Mouse (Mus musculus): ENCODE data around the gene Cks1brt. TPM values are rescaled to one million over a fixed set of nuclear protein-coding genes. Genes with fewer than 3 reads are reported as not detected.
A peak's percentile ranks its signal among the peaks of the same experiment; 100 is the strongest.
"Not testable (repeated sequence)": the region's sequence is repeated elsewhere in the genome, so short reads cannot be mapped to it uniquely, and the experiment has no call there.

Cks1brt gene
- polyA plus RNA-seq, 1 experiment from 2014 or later, result not detected

DNA sequence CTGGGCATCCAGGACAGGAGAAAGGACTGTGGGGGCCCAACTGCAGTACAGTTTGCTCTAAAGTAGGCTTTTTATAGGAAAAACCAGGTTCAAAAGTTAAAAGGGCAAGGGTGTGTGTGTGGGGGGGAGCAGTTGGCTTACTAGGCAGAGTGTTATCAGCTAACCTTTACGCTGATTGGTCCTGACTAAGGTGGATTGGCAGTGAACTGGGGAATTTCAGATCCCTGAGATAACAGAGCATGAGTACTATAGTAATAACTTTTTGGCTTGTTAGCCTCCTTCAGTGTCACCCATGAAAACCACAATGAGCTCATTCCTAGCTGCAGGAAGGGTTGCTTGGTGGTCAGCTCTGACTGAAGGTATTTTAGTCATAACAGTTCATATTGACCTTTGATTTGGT, 19.4 kb upstream of the Cks1brt start:
- no peak overlapping the region for H3K27ac ChIP-seq (ENCODE audit: low read depth)
- no peak for ATAC-seq (replicated peaks; ENCODE audit: low FRiP score, low TSS enrichment, low read depth)
- H3K36me3 ChIP-seq (ENCODE audit: control insufficient read depth, insufficient read depth, low read length), result no peaks in the 10 kb centered on the region

GRCm38 (mm10) chr8:85135690-85136089, 16.0 kb upstream of the Cks1brt start:
- ATAC-seq (replicated peaks; ENCODE audit: low FRiP score, low TSS enrichment, low read depth); H3K27me3 ChIP-seq (replicated peaks; ENCODE audit: control insufficient read depth, insufficient read depth, low read length); H3K36me3 ChIP-seq (ENCODE audit: control insufficient read depth, insufficient read depth, low read length); H3K4me3 ChIP-seq (ENCODE audit: low read depth, low read length); H3K9me3 ChIP-seq (ENCODE audit: control insufficient read depth, low read length); H3K27ac ChIP-seq (ENCODE audit: low read depth); H3K4me1 ChIP-seq (replicated peaks; ENCODE audit: control insufficient read depth, insufficient read depth, low read length); H3K4me2 ChIP-seq (ENCODE audit: low read length); DNase-seq (ENCODE audit: low spot score); H3K9ac ChIP-seq (ENCODE audit: low read length): not testable (repeated sequence)
- WGBS, result 94% methylated on average over 2 of the region's 2 CpGs

More for the DNA sequence above, 19.4 kb upstream of the Cks1brt start:
- Histone ChIP-seq H3K27me3 (replicated peaks; ENCODE audit: control insufficient read depth, insufficient read depth, low read length) (0 out of 2 replicates have a peak, but pooled peaks cover 3% of the 10 kb centered on the region), H3K9ac (ENCODE audit: low read length) (no peak overlapping the region), H3K4me2 (ENCODE audit: low read length) (no peak overlapping the region), H3K4me3 (ENCODE audit: low read depth, low read length) (no peak overlapping the region), H3K4me1 (replicated peaks; ENCODE audit: control insufficient read depth, insufficient read depth, low read length) (no peaks in the 10 kb centered on the region), H3K9me3 (ENCODE audit: control insufficient read depth, low read length) (no peaks in the 10 kb centered on the region)
- whole genome bisulfite sequencing, result 89% methylated on average over 1 of the region's 1 CpGs
- DNase-seq (ENCODE audit: low spot score), result no peak

DNA sequence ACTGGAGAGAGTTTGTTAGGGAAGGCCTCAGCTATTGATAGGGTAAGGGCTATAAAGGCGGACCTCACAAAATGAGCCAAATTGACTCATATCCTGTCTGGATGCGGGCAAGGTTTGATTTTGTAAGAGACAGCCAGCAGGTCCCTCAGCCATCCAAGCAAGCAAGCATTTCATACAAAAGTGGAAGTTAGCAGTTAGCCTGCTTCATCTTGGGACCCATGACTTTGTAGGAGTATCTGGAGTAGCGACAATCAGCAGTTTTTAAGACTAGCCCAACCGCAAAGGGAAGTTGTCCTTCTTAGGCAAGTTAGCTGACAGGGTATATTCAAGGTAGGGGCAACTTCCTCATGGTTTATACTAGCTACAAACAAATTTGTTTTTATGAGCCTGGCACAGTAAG, 9.2 kb upstream of the Cks1brt start:
- 93% methylated on average over 4 of the region's 4 CpGs for WGBS
- Histone ChIP-seq H3K36me3 (ENCODE audit: control insufficient read depth, insufficient read depth, low read length) (no peaks in the 10 kb centered on the region), H3K4me2 (ENCODE audit: low read length) (no peak overlapping the region), H3K27ac (ENCODE audit: low read depth) (no peak overlapping the region), H3K9ac (ENCODE audit: low read length) (no peak overlapping the region), H3K9me3 (ENCODE audit: control insufficient read depth, low read length) (peaks cover 5% of the 10 kb centered on the region; the same call in 1 of the 2 replicates), H3K4me1 (replicated peaks; ENCODE audit: control insufficient read depth, insufficient read depth, low read length) (no peaks in the 10 kb centered on the region), H3K4me3 (ENCODE audit: low read depth, low read length) (no peak overlapping the region), H3K27me3 (replicated peaks; ENCODE audit: control insufficient read depth, insufficient read depth, low read length) (no peaks in the 10 kb centered on the region)
- DNase-seq (ENCODE audit: low spot score) (no peak), ATAC-seq (replicated peaks; ENCODE audit: low FRiP score, low TSS enrichment, low read depth) (no peak)

GRCm38 (mm10) chr8:85171291-85171690, 19.6 kb downstream of the Cks1brt start:
- ATAC-seq (replicated peaks; ENCODE audit: low FRiP score, low TSS enrichment, low read depth), result no peak
- Histone ChIP-seq H3K27ac (ENCODE audit: low read depth) (no peak overlapping the region), H3K9me3 (ENCODE audit: control insufficient read depth, low read length) (no peaks in the 10 kb centered on the region), H3K27me3 (replicated peaks; ENCODE audit: control insufficient read depth, insufficient read depth, low read length) (no peaks in the 10 kb centered on the region), H3K9ac (ENCODE audit: low read length) (no peak overlapping the region), H3K4me3 (ENCODE audit: low read depth, low read length) (no peak overlapping the region), H3K4me2 (ENCODE audit: low read length) (no peak overlapping the region), H3K4me1 (replicated peaks; ENCODE audit: control insufficient read depth, insufficient read depth, low read length) (no peaks in the 10 kb centered on the region), H3K36me3 (ENCODE audit: control insufficient read depth, insufficient read depth, low read length) (no peaks in the 10 kb centered on the region)
- WGBS, result 31% methylated on average over 14 of the region's 14 CpGs
- peak; percentile 71 for DNase-seq (ENCODE audit: low spot score)

DNA sequence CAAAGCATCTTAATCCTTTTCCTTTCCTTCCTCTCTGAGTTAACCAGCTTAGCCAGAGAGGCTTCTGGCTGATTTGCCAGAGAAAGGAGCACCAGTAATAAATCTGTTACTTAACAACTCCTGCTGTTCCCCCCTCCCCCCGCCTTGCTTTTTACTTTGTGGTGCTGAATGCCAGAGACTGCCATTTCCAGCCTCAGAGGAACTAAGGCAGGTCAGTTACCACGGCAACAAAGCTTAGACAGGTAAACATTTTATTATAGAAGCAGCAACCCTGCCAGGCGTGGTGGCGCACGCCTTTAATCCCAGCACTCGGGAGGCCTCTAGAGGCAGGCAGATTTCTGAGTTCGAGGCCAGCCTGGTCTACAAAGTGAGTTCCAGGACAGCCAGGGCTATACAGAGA, 24.2 kb downstream of the Cks1brt start:
- H3K36me3 ChIP-seq (ENCODE audit: control insufficient read depth, insufficient read depth, low read length), result no peaks in the 10 kb centered on the region
- DNase-seq (ENCODE audit: low spot score), result no peak
- H3K9ac ChIP-seq (ENCODE audit: low read length), result no peak overlapping the region
- H3K4me3 ChIP-seq (ENCODE audit: low read depth, low read length), result no peak overlapping the region
- H3K9me3 ChIP-seq (ENCODE audit: control insufficient read depth, low read length), result no peaks in the 10 kb centered on the region
- H3K4me2 ChIP-seq (ENCODE audit: low read length), result no peak overlapping the region
- H3K4me1 ChIP-seq (replicated peaks; ENCODE audit: control insufficient read depth, insufficient read depth, low read length), result no peaks in the 10 kb centered on the region
- WGBS, result 51% methylated on average over 7 of the region's 7 CpGs
- no peak overlapping the region for H3K27ac ChIP-seq (ENCODE audit: low read depth)
- no peaks in the 10 kb centered on the region for H3K27me3 ChIP-seq (replicated peaks; ENCODE audit: control insufficient read depth, insufficient read depth, low read length)
- no peak for ATAC-seq (replicated peaks; ENCODE audit: low FRiP score, low TSS enrichment, low read depth)

GRCm38 (mm10) chr8:85192346-85192745, 40.6 kb downstream of the Cks1brt start:
- no peak for ATAC-seq (replicated peaks; ENCODE audit: low FRiP score, low TSS enrichment, low read depth)
- H3K36me3 ChIP-seq (ENCODE audit: control insufficient read depth, insufficient read depth, low read length), result no peaks in the 10 kb centered on the region
- no peak for DNase-seq (ENCODE audit: low spot score)
- no peaks in the 10 kb centered on the region for H3K27me3 ChIP-seq (replicated peaks; ENCODE audit: control insufficient read depth, insufficient read depth, low read length)
- no peak overlapping the region for H3K4me3 ChIP-seq (ENCODE audit: low read depth, low read length)
- no peaks in the 10 kb centered on the region for H3K4me1 ChIP-seq (replicated peaks; ENCODE audit: control insufficient read depth, insufficient read depth, low read length)
- WGBS, result 81% methylated on average over 1 of the region's 1 CpGs
- H3K4me2 ChIP-seq (ENCODE audit: low read length), result no peak overlapping the region
- no peak overlapping the region for H3K27ac ChIP-seq (ENCODE audit: low read depth)
- no peaks in the 10 kb centered on the region for H3K9me3 ChIP-seq (ENCODE audit: control insufficient read depth, low read length)
- no peak overlapping the region for H3K9ac ChIP-seq (ENCODE audit: low read length)

DNA sequence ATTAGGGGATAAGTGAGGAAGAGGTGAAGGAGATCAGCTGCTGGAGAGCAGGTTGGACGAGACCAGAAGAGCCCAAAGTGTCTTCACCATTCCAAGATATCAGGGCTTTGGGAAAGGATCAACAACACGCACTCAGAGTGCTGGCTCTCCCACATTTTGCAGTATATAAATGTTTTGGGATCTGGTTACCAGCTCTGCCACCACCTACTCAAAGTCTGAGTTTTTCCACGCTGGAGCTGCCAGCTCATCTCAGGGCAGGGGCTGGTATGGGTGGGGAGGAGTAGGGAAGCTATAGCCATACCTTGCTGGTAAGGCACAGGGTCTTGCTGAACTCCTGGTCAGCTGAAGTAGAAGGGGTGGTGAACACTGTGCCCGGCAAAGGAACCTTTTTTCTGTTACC, 68.5 kb downstream of the Cks1brt start:
- H3K4me1 ChIP-seq (replicated peaks; ENCODE audit: control insufficient read depth, insufficient read depth, low read length), result no peaks in the 10 kb centered on the region
- no peak overlapping the region for H3K9ac ChIP-seq (ENCODE audit: low read length)
- H3K36me3 ChIP-seq (ENCODE audit: control insufficient read depth, insufficient read depth, low read length), result no peaks in the 10 kb centered on the region
- H3K4me2 ChIP-seq (ENCODE audit: low read length), result no peak overlapping the region
- ATAC-seq (replicated peaks; ENCODE audit: low FRiP score, low TSS enrichment, low read depth) (no peak), DNase-seq (ENCODE audit: low spot score) (no peak)
- 81% methylated on average over 4 of the region's 4 CpGs for WGBS
- H3K9me3 ChIP-seq (ENCODE audit: control insufficient read depth, low read length), result no peaks in the 10 kb centered on the region
- H3K27ac ChIP-seq (ENCODE audit: low read depth), result no peak overlapping the region
- H3K4me3 ChIP-seq (ENCODE audit: low read depth, low read length), result no peak overlapping the region
- H3K27me3 ChIP-seq (replicated peaks; ENCODE audit: control insufficient read depth, insufficient read depth, low read length), result no peaks in the 10 kb centered on the region

DNA sequence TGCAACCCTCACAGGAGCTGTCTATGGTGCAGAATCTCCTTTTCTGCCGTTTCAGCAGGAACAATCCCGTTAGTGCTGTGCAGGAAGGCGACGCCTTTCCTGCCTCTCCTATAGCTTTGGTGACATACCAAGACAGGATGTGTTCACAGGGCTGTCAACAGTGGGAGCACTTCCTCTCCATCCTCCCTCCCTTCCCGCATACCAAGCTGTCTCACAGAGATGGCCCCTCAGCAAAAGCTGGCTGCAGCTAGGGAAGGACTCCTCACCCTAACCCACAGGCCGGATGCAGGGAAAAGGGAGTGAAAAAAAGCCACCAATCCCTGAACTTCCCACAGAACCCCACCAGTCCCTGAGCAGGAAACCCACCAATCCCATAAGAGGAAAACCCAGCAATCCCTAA, 69.3 kb downstream of the Cks1brt start:
- Histone ChIP-seq H3K9me3 (ENCODE audit: control insufficient read depth, low read length) (no peaks in the 10 kb centered on the region), H3K4me1 (replicated peaks; ENCODE audit: control insufficient read depth, insufficient read depth, low read length) (no peaks in the 10 kb centered on the region), H3K4me2 (ENCODE audit: low read length) (no peak overlapping the region), H3K4me3 (ENCODE audit: low read depth, low read length) (no peak overlapping the region), H3K27me3 (replicated peaks; ENCODE audit: control insufficient read depth, insufficient read depth, low read length) (no peaks in the 10 kb centered on the region), H3K9ac (ENCODE audit: low read length) (no peak overlapping the region), H3K27ac (ENCODE audit: low read depth) (peak overlapping the region; percentile 18; the same call in 1 of the 2 replicates), H3K36me3 (ENCODE audit: control insufficient read depth, insufficient read depth, low read length) (no peaks in the 10 kb centered on the region)
- no peak for DNase-seq (ENCODE audit: low spot score)
- no peak for ATAC-seq (replicated peaks; ENCODE audit: low FRiP score, low TSS enrichment, low read depth)
- WGBS, result 48% methylated on average over 6 of the region's 6 CpGs
